Mouse (Mus musculus): ENCODE results near the gene Hoxb6.

GRCm38 (mm10) chr11:96311097-96311496, 18.8 kb downstream of the Hoxb6 start:
- no peak for TF ChIP-seq POLR2A (IDR thresholded peaks at IDR 0.05; ENCODE audit: control insufficient read depth in 1 of 2, insufficient read depth in 1 of 2, low read depth in 1 of 2, low read length in 2 of 2, poor library complexity in 1 of 2)
- no peak for TF ChIP-seq MAFK (IDR thresholded peaks at IDR 0.05; ENCODE audit: borderline replicate concordance, low read depth, low read length)
- TF ChIP-seq CTCF (IDR thresholded peaks at IDR 0.05 in 2 of 3, conservative IDR thresholded peaks at IDR 0.05 in 1 of 3; ENCODE audit: control insufficient read depth in 1 of 3, insufficient read depth in 1 of 3, low read depth in 2 of 3, low read length in 3 of 3, poor library complexity in 1 of 3, severe bottlenecking in 1 of 3): no peak
- no peak for TF ChIP-seq MXI1 (IDR thresholded peaks at IDR 0.05; ENCODE audit: low read depth, low read length)
- TF ChIP-seq MEF2A (IDR thresholded peaks at IDR 0.05; ENCODE audit: extremely low read depth, insufficient replicate concordance, low read depth, low read length, poor library complexity, severe bottlenecking): no peak
- TF ChIP-seq GABPA (IDR thresholded peaks at IDR 0.05; ENCODE audit: low read depth, low read length): no peak
- no peak for TF ChIP-seq ELF1 (IDR thresholded peaks at IDR 0.05; ENCODE audit: low read depth, low read length)
- no peak for TF ChIP-seq CHD2 (IDR thresholded peaks at IDR 0.05; ENCODE audit: low read length)
- TF ChIP-seq RAD21 (IDR thresholded peaks at IDR 0.05; ENCODE audit: low read depth, low read length): no peak
- TF ChIP-seq ZKSCAN1 (IDR thresholded peaks at IDR 0.05; ENCODE audit: low read depth, low read length): no peak
- no peak for TF ChIP-seq E2F4 (IDR thresholded peaks at IDR 0.05; ENCODE audit: borderline replicate concordance, low read depth, low read length)
- TF ChIP-seq TCF12 (IDR thresholded peaks at IDR 0.05; ENCODE audit: low read depth, low read length): no peak
- no peak for TF ChIP-seq BHLHE40 (IDR thresholded peaks at IDR 0.05; ENCODE audit: borderline replicate concordance, low read depth, low read length)
- no peak for TF ChIP-seq EP300 (IDR thresholded peaks at IDR 0.05; ENCODE audit: low read depth in 1 of 2, low read length in 2 of 2)
